Mouse (Mus musculus) c-Kit-positive CD71-negative TER-119-negative erythroid progenitor cells, embryonic 14.5 days (primary cell): ENCODE results near the gene Rogdi.
A peak's percentile ranks its signal among the peaks of the same experiment; 100 is the strongest.

ENCODE experiments used
- DNase-seq: peaks from one replicate; pipeline ENCODE4 v3.0.0-alpha.2; 2013; ENCODE audit warnings: low read depth

The Rogdi gene

DNA sequence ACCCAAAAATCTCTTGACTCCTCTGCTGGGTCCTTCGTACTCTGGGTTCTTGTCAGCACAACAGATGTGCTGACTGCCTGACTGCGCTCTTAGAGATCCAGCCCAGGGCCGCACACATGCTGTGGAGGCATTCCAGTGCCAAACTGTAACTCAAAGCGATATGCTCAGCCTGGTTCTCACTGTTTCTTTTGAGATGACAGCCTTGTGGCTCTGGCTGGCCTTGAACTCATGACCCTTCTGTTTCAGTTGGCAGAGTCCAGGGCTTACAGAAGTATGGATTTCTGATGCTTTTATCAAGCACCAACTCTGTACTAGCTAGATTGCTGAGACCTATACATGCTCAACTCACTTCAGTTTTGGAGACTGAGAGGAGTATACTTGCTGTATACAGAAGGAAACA, 20.1 kb downstream of the Rogdi start:
- DNase-seq = no peak

DNA sequence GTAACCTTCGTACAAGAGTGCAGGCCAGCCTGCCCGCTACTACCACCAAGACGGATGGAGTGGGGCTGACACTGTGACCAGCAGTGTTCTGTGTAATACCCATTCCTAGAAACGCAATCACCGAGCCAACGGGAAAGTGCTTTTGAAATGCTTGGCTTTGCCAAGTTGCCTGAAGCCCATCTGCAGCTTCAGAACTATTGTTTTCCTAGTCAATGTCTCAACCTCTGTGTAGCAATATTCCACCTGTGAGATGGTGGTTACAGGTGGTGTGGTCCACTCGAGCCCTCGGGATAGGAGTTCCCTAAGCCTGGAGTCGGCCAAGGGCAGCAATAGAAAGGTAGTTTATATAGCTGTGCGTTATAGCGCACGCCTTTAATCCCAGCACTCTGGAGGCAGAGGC, 28.6 kb downstream of the Rogdi start:
- DNase-seq = no peak

DNA sequence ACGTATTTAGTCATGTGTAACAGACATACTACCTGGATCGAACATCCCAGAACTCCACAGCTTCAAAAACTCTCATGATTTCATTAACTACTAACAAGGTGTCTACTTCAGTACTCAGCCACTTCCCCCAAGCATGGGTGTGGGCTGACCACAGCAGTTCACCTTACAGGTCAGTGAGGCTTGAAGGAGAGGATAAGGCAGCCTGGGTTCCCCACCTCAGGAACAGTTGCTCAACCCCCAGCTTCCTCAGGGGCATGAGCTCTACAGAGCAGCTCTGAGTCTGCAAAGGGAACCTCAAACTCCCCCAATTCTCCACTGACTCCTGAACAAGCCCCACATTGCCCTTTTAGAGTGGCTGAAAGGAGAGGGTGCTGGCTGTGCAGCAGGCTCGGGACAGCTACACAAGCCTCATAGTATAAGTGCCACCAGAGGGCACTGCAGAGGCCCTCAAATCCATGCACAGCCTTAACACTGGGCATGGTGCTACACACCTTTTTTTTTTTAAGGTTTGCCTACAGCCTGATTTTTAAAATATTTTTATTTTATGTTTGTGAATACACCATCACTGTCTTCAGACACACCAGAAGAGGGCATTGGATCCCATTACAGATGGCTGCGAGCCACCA, 33.5 kb downstream of the Rogdi start:
- no peak for DNase-seq

DNA sequence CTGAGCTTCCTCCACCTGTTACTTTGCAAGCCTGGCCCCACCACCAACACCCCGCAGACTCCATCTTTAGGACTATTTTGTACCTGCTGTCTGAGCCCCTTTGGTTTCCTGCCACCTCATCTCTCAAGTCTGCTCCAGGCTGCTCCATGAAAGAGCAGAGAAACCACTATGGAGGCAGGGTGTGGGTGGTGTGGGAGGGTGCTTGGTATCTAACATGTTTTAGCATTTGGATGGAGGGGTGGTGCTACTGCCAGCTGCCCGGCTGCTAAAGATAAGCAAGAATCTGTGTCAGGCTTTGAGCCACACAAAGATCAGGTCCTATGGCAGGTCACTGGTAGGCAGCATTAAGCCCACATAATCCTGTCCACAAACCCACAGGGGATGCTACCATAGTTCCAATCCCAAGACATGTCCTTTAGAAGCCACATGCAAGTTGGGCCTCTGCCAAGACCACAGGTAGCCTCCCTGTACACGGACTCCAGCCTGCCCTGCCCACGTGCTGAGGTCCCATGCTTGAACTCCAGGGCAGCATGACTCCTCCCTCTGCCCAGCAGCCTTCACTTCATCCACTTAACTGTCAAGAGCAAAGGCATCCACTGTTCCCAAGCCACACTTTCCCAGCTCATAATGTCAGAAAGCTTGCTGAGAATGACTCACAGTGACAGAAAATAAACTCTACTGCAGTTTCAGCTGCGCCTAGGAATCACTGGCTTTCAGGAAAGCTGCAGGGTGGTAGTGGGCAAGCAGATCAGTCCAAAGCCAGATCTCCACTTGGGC, 34.9 kb downstream of the Rogdi start:
- DNase-seq = no peak

DNA sequence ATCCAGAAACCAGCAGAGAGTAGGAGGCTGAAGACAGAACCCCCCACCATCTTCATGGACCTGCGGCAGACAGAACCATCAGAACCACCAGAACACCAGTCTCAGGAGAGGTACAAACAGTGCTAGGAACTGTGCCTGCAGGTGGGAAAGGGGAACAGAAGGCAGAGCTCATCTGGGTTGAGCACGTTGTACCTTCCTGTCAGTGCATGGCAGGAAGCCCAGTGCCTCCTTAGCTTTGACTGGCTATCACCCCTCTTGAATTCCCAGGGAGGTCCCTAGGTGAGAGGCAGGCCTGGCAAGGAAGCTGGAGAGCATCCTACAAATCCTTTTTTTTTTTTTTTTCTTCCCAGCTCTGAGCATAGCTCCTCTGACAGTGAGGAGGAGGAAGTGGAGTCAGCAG, 37.2 kb downstream of the Rogdi start:
- DNase-seq = no peak

DNA sequence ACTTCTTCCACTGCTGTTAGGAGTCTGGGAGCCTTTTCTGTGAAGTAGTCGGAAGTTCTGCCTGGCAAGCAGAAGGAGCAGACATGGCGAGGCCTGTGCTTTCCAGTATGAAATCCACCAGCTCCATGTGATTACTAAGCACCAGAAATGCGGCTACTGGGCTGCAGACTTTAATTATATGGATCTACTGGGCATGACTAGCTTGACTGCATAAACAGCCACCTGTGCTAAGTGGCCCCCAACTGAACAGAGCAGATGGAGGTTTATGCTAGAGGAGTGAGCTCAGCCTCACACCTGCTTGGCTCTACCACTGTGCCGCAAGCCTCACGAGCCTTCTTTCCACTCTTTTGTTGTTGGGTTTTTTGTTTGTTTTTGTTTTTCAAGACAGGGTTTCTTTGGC, 38.8 kb downstream of the Rogdi start:
- no peak for DNase-seq

DNA sequence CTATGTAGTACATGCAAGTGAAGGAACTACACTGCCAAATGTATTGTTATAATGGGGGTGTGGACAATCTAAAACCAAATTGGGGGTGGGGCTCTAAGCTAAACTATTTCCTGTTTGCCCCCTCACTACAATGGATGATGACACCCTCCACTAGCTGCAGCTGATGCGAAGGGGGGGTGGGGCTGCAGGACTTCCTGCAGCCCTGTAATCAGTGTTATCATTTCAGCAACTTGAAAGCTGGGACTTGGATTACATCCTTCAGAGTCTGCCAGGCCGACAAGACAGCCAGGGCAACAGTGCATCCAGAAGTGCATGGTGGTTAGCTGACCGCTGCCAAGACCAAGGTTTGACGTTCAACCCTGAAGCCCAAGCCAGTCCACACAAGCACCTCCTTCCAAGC, 41.7 kb downstream of the Rogdi start:
- DNase-seq = no peak

DNA sequence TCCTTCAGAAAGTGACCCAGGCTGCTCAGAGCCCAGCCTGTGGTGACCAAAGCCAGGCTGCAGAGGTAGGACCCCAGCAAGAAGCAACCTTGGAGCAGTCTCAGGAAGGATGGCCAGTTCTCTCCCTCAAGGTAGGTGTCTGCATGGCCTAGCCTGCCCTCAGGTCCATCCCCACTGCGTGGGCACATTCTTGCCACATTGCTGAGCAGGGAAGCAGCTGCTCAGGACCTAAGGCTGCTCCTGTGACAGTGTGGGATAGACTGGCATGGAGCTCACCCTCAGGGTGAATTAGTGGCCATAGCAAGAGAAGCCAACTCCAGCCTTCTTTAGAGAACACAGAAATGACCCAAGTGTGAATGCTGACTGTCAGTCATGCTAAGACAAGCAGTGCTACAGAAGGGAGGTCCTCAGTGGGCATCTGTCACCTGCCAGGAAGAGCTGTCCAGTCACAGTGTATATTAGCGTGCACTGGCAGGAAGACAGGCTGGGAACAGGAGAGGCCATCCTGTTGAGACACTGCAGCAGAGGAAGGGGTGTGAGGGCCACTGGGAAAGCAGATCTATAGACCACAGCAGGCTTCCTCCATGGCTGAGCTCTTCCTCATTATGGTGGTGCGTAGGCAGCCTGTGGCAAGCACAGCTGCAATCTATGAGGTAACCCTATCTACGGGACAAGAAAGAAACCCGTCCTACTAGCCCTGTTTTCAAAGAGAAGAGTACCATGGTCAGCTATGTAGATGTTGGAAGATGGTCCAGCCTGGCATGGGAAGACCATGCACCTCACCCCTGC, 44.1 kb downstream of the Rogdi start:
- no peak for DNase-seq

DNA sequence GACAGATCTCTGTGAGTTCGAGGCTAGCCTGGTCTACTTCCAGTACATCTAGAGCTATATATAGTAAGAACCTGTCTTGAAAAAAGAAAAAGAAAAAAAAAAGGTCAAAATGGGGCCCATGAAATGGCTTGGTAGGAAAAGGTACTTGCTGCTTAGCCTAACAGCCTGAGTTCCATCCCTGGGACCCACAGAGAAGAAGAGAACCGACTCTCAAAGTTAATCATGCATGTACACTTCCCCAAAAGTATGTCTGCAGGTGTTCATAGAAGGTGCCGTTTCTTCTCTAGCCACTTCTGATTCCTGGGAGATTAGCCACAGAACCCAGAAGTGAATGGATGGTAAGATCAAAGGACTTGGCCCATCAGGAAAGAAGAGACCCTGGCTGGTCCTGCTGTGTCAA, 44.9 kb downstream of the Rogdi start:
- DNase-seq = no peak

DNA sequence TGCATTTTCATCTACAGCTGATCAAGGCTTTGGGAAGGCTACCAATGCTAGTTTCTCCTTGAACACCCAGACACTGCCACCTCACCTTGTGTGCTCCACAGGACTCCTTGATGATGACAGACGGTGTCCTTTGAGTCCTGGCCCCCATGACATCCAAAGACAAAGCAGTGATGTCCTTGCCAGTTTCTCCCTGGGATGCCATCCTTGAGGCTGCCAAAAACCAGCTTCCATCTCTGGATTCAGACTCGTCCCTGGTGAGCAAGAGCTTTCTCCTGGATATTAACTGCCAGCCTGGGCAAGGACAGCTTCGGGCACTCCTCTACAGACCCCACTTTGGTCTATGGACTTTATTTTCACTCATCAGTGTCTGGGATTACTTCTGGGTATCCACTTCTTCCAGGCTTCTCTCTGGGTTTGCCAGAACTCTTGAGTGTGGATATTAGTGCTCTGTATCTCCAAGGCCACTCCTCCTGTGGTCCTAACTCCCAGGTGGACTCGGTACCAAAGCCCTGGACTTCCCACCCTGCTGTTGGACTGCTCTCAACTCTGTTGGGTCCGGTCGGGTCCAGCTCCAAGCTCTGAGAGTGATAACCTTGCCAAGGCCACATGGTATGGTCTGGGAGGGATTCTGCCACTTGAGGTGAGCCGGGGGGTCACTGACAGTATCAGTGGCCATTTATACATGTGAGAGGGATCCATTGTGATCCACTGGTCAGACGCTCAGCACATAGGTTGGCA, 47.8 kb downstream of the Rogdi start:
- no peak for DNase-seq

DNA sequence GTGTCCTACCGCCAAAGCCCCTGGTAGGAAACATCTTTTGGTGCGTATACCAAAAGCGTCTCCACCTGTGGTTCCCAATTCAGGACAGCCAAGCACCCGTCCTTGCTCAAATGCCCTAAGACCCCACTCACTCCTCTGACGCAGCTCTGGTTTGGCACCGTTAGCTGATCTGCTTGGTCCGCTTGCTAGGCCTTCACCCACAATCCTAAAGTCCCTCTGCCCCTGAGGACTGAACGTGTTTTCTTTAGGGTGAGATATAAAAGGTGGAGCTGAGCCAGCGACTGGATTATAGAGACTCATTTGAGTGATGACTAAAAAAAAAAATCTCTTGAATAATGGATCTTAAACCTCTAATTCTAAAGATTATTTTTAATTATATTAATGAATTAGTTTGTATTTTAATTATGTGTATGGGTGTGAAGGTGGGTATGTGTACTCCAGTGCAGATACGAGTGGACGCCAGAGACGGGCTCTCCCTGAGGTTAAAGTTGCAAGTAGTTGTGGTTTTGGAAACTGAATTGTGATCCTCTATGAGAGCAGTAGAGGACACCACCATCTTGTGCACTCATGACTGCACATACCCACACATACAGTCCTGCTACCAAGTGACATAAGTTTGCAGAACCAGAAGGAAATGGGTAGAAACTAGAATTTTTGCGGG, 48.5 kb downstream of the Rogdi start:
- no peak for DNase-seq

DNA sequence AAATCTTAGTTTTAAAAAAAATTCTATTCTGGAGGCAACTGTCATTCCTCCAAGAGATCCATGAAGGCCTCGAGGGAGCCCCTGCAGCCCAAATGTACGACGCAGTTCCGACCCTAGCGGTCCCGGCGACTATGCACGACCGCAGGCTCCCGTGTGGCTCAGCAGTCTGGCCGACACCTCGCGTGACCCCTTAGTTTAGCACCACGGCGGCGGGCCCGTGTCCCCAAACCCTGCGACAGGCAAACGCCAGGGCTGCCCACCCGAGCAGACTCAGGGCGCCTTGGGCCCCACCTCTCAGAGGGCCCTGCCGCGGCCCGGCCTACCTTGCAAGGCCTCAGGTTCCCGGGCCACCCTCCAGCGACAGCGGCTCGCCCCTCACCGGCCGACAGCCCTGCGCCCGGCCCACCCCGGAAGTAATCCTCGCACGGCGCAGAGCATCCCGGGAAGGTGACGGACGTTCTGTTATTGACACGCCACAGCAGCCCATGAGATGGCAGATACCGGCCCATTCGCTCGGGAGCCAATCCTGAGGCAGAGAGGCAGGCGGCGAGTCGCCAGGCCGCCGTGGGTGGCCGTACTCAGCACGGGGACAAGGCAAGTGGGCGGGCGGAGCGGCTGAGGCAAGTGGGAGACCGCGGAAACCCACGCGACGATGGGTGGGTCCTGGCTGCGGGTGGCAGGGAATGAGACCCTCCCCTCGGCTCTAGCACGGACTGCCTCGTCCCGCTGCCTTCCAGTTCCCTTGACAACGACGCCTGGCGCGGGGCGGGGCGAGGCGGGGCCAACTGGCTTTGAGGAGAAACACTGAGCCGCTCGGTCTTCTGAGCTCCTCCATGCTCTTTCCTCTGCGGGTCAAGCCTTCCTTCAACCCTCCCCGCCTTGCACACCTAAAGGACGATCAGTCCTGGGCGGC, 49.3 kb downstream of the Rogdi start, which contains the start of gene Anks3:
Gene Anks3, minus strand, starts transcription at position 409 of the 913 bp plus-strand sequence.
- DNase-seq = peak; percentile 87

DNA sequence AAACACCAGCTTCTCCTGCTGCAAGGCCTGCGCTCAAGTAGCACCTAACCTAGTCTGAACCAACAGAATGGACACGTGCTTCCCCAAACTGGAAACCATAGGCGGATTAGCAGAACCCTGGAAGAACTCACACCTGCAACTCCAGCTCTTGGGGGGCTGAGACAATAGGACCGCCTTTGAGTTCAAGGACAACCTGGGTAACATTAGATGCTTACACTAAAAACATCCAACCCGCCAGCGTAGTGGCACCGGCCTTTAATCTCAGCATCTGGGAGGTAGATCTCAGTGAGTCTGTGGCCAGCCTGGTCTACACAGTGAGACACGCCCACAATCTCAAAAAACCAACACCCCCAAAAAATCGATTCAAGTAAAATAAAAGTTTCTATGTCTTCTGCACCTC, 50.0 kb downstream of the Rogdi start:
- no peak for DNase-seq

DNA sequence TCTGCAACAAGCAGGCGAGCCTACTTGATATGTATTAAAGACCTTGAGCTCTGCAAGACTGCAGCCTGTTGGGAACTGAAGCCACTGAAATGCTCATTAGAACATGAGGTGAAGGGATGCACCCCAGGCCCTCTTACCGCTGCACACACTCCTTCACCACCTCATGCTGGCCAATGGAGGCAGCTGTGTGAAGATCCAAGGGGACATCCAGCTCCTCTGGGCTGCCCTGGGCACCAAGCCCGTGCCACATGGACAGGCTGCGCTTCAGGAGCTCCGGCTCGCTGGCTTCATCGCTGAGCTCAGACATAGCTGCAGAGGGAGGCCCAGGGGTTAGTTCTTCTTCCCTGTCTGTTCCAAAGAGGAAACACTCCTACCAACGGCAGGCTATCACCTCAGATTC, 53.1 kb downstream of the Rogdi start:
- DNase-seq = no peak
